Mouse (Mus musculus): ENCODE measurements at regions not wholly inside any gene's neighbourhood (a gene's known extent, or its start where the extent isn't known, plus 50 kb on each side); places are given as distances from the start of the nearest gene placed in this dataset.
"Not testable (repeated sequence)": the region's sequence is repeated elsewhere in the genome, so short reads cannot be mapped to it uniquely, and the experiment has no call there.

GRCm38 (mm10) chr10:6309351-6309750 lies 387.2 kb upstream of the Rgs17 start:
- Histone ChIP-seq H3K9ac (replicated peaks; ENCODE audit: low read depth) (no peak overlapping the region), H3K9me3 (ENCODE audit: low read length) (no peaks in the 10 kb centered on the region), H3K4me1 (ENCODE audit: insufficient read depth, low read depth, low read length) (no peaks in the 10 kb centered on the region), H3K27me3 (replicated peaks; ENCODE audit: insufficient read depth, low read length) (no peaks in the 10 kb centered on the region), H3K27ac (ENCODE audit: low read length) (no peak overlapping the region), H3K36me3 (ENCODE audit: insufficient read depth, low read length) (no peaks in the 10 kb centered on the region), H3K4me3 (ENCODE audit: low read depth, low read length) (no peak overlapping the region), H3K4me2 (replicated peaks; ENCODE audit: low read depth, low read length) (no peak overlapping the region)
- ATAC-seq (no peak), DNase-seq (ENCODE audit: low spot score) (no peak)
- TF ChIP-seq CTCF (IDR thresholded peaks at IDR 0.05), result no peak
- 84% methylated on average over 2 of the region's 2 CpGs for WGBS

GRCm38 (mm10) chr10:6341572-6341971 lies 416.7 kb upstream of the Oprm1 start:
- no peak overlapping the region for H3K9ac ChIP-seq (replicated peaks; ENCODE audit: low read depth)
- no peaks in the 10 kb centered on the region for H3K27me3 ChIP-seq (replicated peaks; ENCODE audit: insufficient read depth, low read length)
- no peaks in the 10 kb centered on the region for H3K36me3 ChIP-seq (ENCODE audit: insufficient read depth, low read length)
- H3K4me1 ChIP-seq (ENCODE audit: insufficient read depth, low read depth, low read length), result no peaks in the 10 kb centered on the region
- ATAC-seq (no peak), DNase-seq (ENCODE audit: low spot score) (no peak)
- 81% methylated on average over 8 of the region's 8 CpGs for WGBS
- no peak overlapping the region for H3K27ac ChIP-seq (ENCODE audit: low read length)
- TF ChIP-seq CTCF (IDR thresholded peaks at IDR 0.05) (no peak), EP300 (IDR thresholded peaks at IDR 0.05) (no peak)
- no peaks in the 10 kb centered on the region for H3K9me3 ChIP-seq (ENCODE audit: low read length)
- no peak overlapping the region for H3K4me2 ChIP-seq (replicated peaks; ENCODE audit: low read depth, low read length)
- H3K4me3 ChIP-seq (ENCODE audit: low read depth, low read length), result no peak overlapping the region

DNA sequence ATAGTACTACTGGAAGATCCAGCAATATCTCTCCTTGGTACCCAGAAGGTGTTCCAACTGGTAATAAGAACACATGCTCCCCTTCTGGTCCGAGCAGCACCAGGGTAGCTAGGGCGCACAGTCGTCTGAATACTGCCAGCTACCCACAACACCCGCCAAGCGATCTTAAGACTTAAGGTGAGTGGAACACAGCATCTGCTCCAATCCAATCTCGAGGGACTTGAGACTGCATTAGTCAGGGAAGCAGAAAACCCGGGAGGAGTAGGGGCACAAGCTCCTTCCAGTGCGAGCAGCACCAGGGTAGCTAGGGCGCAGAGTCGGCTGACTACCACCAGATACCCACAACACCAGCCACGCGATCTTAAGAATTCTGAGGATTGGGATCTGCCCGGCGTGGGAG lies 409.1 kb upstream of the Oprm1 start:
- not testable (repeated sequence) for ATAC-seq; H3K4me3 ChIP-seq (ENCODE audit: low read depth, low read length); H3K36me3 ChIP-seq (ENCODE audit: insufficient read depth, low read length); H3K27ac ChIP-seq (ENCODE audit: low read length); H3K4me1 ChIP-seq (ENCODE audit: insufficient read depth, low read depth, low read length); H3K9me3 ChIP-seq (ENCODE audit: low read length); H3K27me3 ChIP-seq (replicated peaks; ENCODE audit: insufficient read depth, low read length); H3K9ac ChIP-seq (replicated peaks; ENCODE audit: low read depth); DNase-seq (ENCODE audit: low spot score); H3K4me2 ChIP-seq (replicated peaks; ENCODE audit: low read depth, low read length)
- WGBS, result 87% methylated on average over 14 of the region's 14 CpGs

GRCm38 (mm10) chr10:6366182-6366581 lies 392.1 kb upstream of the Oprm1 start:
- no peak for TF ChIP-seq EP300 (IDR thresholded peaks at IDR 0.05)
- TF ChIP-seq CTCF (IDR thresholded peaks at IDR 0.05), result no peak
- Histone ChIP-seq H3K27ac (ENCODE audit: low read length) (no peak overlapping the region), H3K4me2 (replicated peaks; ENCODE audit: low read depth, low read length) (no peak overlapping the region), H3K4me3 (ENCODE audit: low read depth, low read length) (no peak overlapping the region), H3K9ac (replicated peaks; ENCODE audit: low read depth) (no peak overlapping the region), H3K4me1 (ENCODE audit: insufficient read depth, low read depth, low read length) (no peaks in the 10 kb centered on the region), H3K9me3 (ENCODE audit: low read length) (no peaks in the 10 kb centered on the region), H3K27me3 (replicated peaks; ENCODE audit: insufficient read depth, low read length) (no peaks in the 10 kb centered on the region), H3K36me3 (ENCODE audit: insufficient read depth, low read length) (no peaks in the 10 kb centered on the region)
- WGBS, result 64% methylated on average over 4 of the region's 4 CpGs
- ATAC-seq, result no peak
- no peak for DNase-seq (ENCODE audit: low spot score)

DNA sequence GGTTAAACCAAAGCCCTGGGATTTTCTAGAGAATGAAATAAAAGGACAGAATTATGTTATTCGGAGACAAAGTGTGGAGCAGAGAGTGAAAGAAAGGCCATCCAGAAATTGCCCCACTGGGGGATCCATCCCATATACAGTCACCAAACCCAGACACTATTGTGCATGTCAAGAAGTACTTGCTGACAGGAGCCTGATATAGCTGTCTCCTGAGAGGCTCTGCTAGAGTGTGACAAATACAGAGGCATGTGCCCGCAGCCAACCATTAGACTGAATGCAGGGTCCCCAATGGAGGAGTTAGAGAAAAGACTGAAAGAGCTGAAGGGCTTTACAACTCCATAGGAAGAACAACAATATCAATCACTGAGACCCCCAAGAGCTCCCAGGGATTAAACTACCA lies 386.6 kb upstream of the Oprm1 start:
- ATAC-seq (no peak), DNase-seq (ENCODE audit: low spot score) (no peak)
- no peaks in the 10 kb centered on the region for H3K4me1 ChIP-seq (ENCODE audit: insufficient read depth, low read depth, low read length)
- H3K27ac ChIP-seq (ENCODE audit: low read length), result no peak overlapping the region
- H3K4me2 ChIP-seq (replicated peaks; ENCODE audit: low read depth, low read length), result no peak overlapping the region
- no peak overlapping the region for H3K4me3 ChIP-seq (ENCODE audit: low read depth, low read length)
- WGBS, result 91% methylated on average over 2 of the region's 2 CpGs
- TF ChIP-seq EP300 (IDR thresholded peaks at IDR 0.05) (no peak), CTCF (IDR thresholded peaks at IDR 0.05) (no peak)
- no peaks in the 10 kb centered on the region for H3K36me3 ChIP-seq (ENCODE audit: insufficient read depth, low read length)
- H3K27me3 ChIP-seq (replicated peaks; ENCODE audit: insufficient read depth, low read length), result no peaks in the 10 kb centered on the region
- H3K9ac ChIP-seq (replicated peaks; ENCODE audit: low read depth), result no peak overlapping the region
- no peaks in the 10 kb centered on the region for H3K9me3 ChIP-seq (ENCODE audit: low read length)

DNA sequence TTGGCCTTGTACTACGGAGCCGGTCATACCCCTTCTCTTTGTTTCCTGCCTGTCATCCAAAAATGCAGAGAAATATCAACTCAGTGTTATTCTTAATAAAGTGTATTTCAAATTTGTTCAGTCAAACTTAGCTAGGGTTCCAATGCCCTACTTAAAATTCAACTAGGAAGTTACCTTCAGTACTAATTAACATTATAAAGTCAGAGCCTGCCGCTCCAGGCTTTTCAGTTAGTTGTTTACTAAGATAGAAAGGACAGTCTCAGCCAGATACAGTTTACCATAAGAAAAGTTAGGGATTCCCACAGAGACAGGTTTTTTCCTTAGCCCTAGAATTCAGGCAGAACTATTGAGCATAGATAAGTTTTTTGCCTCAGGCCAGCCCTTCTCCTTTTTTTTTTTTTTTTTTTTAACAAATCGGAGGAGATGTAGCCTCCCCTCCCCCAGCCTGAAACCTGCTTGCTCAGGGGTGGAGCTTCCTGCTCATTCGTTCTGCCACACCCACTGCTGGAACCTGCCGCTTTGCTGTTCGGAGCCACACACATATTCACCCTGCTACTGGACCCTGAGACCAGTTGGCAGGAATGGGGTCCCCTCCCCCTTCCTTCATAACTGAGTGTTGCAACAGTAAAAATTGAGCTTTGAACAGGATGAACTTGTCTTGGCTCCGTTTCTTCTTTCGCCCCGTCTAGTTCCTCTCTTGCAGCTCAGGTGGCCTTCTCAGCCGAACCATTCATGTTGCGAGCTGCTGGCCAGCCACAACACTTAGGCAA lies 340.8 kb upstream of the Oprm1 start:
- H3K4me2 ChIP-seq (replicated peaks; ENCODE audit: low read depth, low read length); H3K4me3 ChIP-seq (ENCODE audit: low read depth, low read length); H3K36me3 ChIP-seq (ENCODE audit: insufficient read depth, low read length); H3K9ac ChIP-seq (replicated peaks; ENCODE audit: low read depth); DNase-seq (ENCODE audit: low spot score); H3K4me1 ChIP-seq (ENCODE audit: insufficient read depth, low read depth, low read length); H3K9me3 ChIP-seq (ENCODE audit: low read length); ATAC-seq; H3K27ac ChIP-seq (ENCODE audit: low read length); H3K27me3 ChIP-seq (replicated peaks; ENCODE audit: insufficient read depth, low read length): not testable (repeated sequence)
- 73% methylated on average over 12 of the region's 12 CpGs for WGBS

GRCm38 (mm10) chr10:6418234-6418633 lies 340.1 kb upstream of the Oprm1 start:
- H3K36me3 ChIP-seq (ENCODE audit: insufficient read depth, low read length); H3K4me1 ChIP-seq (ENCODE audit: insufficient read depth, low read depth, low read length); ATAC-seq; DNase-seq (ENCODE audit: low spot score); H3K4me3 ChIP-seq (ENCODE audit: low read depth, low read length); H3K27ac ChIP-seq (ENCODE audit: low read length); H3K9ac ChIP-seq (replicated peaks; ENCODE audit: low read depth); H3K9me3 ChIP-seq (ENCODE audit: low read length); H3K4me2 ChIP-seq (replicated peaks; ENCODE audit: low read depth, low read length); H3K27me3 ChIP-seq (replicated peaks; ENCODE audit: insufficient read depth, low read length): not testable (repeated sequence)

All from lung, postnatal 0 days (tissue).